Mouse (Mus musculus): ENCODE measurements at regions not wholly inside any gene's neighbourhood (a gene's known extent, or its start where the extent isn't known, plus 50 kb on each side); places are given as distances from the start of the nearest gene placed in this dataset.

GRCm38 (mm10) chr17:9757725-9758251 lies 88.3 kb upstream of the Pabpc6 start:
- no peak for DNase-seq

GRCm38 (mm10) chr17:9756675-9757074 lies 87.2 kb upstream of the Pabpc6 start:
- DNase-seq: no peak

DNA sequence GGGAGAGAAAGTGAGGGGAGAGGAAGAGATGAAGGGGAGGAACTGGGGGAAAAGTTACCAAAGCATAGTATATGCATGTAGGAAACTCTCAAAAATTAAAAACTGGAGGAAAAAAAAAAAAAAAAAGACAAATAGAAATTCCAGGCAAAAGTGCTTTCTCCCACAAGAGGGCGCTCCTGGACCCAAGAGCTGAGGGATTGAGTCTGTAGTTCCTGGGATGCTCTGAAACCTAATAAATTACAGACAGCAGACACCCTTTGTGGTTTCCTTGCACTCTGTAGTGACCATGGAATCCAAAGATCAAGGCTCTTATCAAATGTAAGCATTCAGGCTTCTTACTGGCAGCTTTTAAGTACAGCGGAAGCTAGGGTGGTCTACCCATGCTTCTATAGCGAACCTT lies 86.7 kb upstream of the Pabpc6 start:
- peak; percentile 85 for DNase-seq

DNA sequence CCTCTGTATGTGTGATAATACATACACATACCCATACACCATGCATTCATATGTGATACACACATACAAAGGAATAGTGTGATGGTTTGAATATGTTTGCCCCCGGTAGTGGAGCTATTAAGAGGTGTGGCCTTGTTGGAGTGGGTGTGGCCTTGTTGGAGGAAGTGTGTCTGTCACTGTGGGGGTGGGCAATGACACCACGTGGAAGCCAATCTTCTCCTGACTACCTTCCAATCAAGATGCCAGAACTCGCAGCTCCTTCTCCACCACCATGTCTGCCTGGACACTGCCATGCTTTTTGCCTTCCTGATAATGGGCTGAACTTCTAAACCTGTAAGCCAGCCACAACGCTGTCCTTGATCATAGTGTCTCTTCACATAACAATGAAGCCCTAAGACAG lies 86.1 kb upstream of the Pabpc6 start:
- no peak for DNase-seq

- DNase-seq: no peak
Observed at GRCm38 (mm10) chr17:9754884-9755405, 85.4 kb upstream of the Pabpc6 start.

- no peak for DNase-seq
Observed at GRCm38 (mm10) chr17:9752848-9753247, 83.3 kb upstream of the Pabpc6 start.

- DNase-seq: no peak
Observed at GRCm38 (mm10) chr17:9751348-9752170, 82.0 kb upstream of the Pabpc6 start.

GRCm38 (mm10) chr17:9750046-9750445 lies 80.5 kb upstream of the Pabpc6 start:
- DNase-seq: no peak

DNA sequence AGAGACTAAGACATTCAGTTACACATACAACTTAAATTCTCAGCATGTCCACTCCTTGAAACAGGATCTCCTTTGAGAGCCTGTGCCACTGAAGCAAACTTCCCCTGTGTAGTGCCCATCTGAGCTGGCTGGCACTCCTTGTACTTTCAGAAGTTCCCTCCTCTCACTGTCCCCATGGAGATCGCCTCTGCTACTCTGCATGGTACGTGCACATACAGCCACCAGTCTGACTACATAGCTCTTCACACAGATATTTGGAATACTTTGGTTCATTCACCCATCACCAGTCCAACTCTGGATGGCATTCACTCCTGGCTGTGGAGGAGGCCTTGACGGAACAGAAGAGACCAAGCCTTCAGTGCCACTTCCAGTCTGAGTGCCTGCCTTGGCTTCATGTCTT lies 79.8 kb upstream of the Pabpc6 start:
- DNase-seq: no peak

GRCm38 (mm10) chr17:9747893-9748292 lies 78.4 kb upstream of the Pabpc6 start:
- no peak for DNase-seq

DNA sequence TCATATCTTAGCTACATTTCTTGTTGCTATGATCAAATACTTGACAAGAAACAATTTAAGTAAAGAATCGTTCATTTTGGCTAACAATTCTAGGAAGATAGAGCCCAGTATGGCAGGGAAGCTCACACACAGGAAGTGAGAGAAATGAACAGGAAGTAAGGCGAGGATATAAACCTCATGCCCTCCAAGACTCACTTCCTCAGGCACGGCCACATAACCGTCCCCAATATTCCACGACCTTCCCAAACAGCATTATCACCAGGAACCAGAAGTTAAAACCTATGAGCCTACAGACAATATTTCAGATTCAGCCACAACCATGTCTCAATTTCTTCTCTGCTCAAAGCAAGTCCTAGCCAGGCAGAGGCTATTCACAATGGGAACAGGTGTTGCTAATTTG lies 73.8 kb upstream of the Pabpc6 start:
- no peak for DNase-seq

DNA sequence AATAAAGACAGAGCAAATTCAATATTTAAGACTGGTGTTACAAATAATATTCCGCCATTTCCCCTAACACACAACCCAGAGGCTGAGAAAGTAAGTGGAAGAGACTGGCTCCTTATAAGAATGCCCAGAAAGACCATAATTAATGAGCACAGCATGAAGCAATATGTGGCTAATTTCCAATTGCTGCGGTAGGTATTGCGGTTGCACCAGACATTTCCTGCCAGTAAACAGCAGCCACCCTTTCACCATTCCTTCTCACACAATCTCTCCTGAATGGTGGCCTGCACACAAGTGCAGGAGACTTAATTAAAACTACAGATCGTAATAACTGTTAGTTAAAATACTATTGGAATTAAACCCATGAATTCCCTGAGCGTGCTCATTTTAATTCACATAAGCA lies 71.8 kb upstream of the Pabpc6 start:
- DNase-seq: no peak

- no peak for DNase-seq
Observed at GRCm38 (mm10) chr17:9729020-9729419, 59.5 kb upstream of the Pabpc6 start.

DNA sequence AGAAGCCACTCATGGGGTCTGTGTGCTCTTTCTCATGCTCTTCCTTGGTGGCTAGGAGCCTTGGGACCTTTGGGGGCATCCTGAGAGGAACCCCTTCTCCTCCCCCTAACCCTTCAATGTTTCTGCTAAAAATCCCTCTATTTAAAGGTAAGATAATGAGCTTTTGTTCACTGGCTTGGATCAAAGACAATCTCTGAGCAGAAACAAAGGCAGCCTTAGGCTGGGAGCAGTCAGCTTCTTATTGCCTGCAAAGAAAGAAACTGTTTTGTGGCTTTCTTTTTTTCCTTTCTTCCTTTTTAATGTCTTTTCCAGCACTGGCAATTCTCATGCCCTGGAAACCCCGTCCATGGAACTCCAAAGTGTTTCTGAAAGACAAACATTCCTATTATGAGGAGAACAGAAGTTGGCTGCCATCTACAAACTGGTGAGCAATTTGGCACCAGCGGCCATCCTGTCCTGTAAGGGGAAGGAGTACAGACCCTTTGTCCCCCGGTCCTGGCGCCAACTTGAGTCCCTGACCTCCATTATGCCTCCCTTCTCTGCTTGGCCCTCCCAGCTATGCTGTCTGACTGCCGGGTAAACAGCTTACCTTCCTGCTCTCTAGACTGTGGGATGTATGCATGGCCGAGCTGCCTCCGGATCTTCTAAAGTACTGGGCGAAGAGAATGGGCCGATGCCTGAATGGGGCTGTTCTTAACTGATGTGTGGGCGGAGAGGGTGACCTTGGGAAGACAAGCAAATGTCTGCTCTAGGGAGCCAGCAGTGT lies 56.4 kb upstream of the Pabpc6 start:
- peak; percentile 56 for DNase-seq

GRCm38 (mm10) chr17:9723484-9723883 lies 54.0 kb upstream of the Pabpc6 start:
- no peak for DNase-seq

GRCm38 (mm10) chr17:9722709-9723108 lies 53.2 kb upstream of the Pabpc6 start:
- DNase-seq: no peak

All from right cerebral cortex, postnatal 4 days (tissue).